Comparison of ENCODE assay signal across 8 mouse cellular contexts in genomic region chr11:121204161-121205006, GRCm38 (mm10). TPM values are rescaled to one million over a fixed set of nuclear protein-coding genes. Genes with fewer than 3 reads are reported as not detected.
DNase-seq lines count a peak whose midpoint lies in the region; ATAC-seq and TF ChIP-seq lines count a peak whose summit lies in the region.

Gene Hexdc, plus strand, starts transcription at chr11:121204433.
Gene Ogfod3, minus strand, starts transcription at chr11:121204711.

- peaks cover 0 to 2% of the 10 kb centered on the region in 2 experiments; a peak in 1 of 4 replicates for H3K4me1 ChIP-seq in ES-E14 (ENCODE audit: control insufficient read depth in 2 of 2, insufficient read depth in 2 of 2, low read length in 2 of 2, poor library complexity in 1 of 2)
- peaks cover 16% of the 10 kb centered on the region for H3K4me1 ChIP-seq in forebrain, embryonic 15.5 days
- no peaks in the 10 kb centered on the region; the same call in 1 of the 2 replicates for H3K4me1 ChIP-seq in lung, adult 2 months (ENCODE audit: control insufficient read depth, insufficient read depth, low read length)

- WGBS in forebrain, embryonic 15.5 days = under 1% methylated on average over 70 of the region's 70 CpGs
- under 1% methylated on average over 69 of the region's 70 CpGs for WGBS in lung, adult 2 months

- peak within 1 kb of the TSS; percentile 94 to 98 for H3K4me3 ChIP-seq in ES-E14 (ENCODE audit: insufficient read depth in 1 of 2, low read depth in 1 of 2, low read length in 2 of 2, poor library complexity in 1 of 2, severe bottlenecking in 1 of 2)
- H3K4me3 ChIP-seq in forebrain, embryonic 15.5 days = peak within 1 kb of the TSS; percentile 77
- peak within 1 kb of the TSS; percentile 95 for H3K4me3 ChIP-seq in lung, adult 2 months (replicated peaks; ENCODE audit: extremely low read depth, low read depth, low read length)

- no peaks in the 10 kb centered on the region for H3K27me3 ChIP-seq in forebrain, embryonic 15.5 days

- H3K36me3 ChIP-seq in ES-E14 (ENCODE audit: control insufficient read depth, insufficient read depth, low read length, poor library complexity, severe bottlenecking) = no peaks in the 10 kb centered on the region; the same call in 1 of the 2 replicates
- peaks cover 11% of the 10 kb centered on the region; the same call in 1 of the 2 replicates for H3K36me3 ChIP-seq in forebrain, embryonic 15.5 days

- H3K4me2 ChIP-seq in forebrain, embryonic 15.5 days (replicated peaks) = peak within 1 kb of the TSS; percentile 82

- peak; percentile 98 for DNase-seq in ES-E14 (ENCODE audit: low read depth, low spot score)
- DNase-seq in cerebellum, adult 11-12 months = peak; percentile 95
- peak; percentile 82 for DNase-seq in heart, postnatal 25 days (ENCODE audit: low spot score)
- peak; percentile 90 to 92 for DNase-seq in layer of hippocampus, adult 18-20 months (ENCODE audit: low spot score in 2 of 2)
- DNase-seq in lung, adult 2 months = peak; percentile 96
- peak; percentile 88 to 93 for DNase-seq in thymus, adult 18-20 months

- in situ Hi-C loops in ES-E14 (cut with MboI; ENCODE audit: low sequenced_read_pairs in 2 of 2, unreplicated experiment in 2 of 2) = no loop called here

- no peak for TF ChIP-seq CTCF in lung, adult 2 months (IDR thresholded peaks at IDR 0.05; ENCODE audit: insufficient read depth, low read length)

- TF ChIP-seq POLR2A in lung, adult 2 months (IDR thresholded peaks at IDR 0.05; ENCODE audit: borderline replicate concordance, extremely low read depth, low read depth, low read length) = peak; percentile 74; the same call in 1 of the 2 replicates

- intact Hi-C loops in heart, postnatal 25 days (cut with DNase I) = loop anchor here (2.0 to 5.0 kb wide), 3 partner anchors 24 to 187 kb away; partner anchors contain the start of genes Cybc1 and Sectm1b

- H3K9me3 ChIP-seq in ES-E14 (ENCODE audit: control insufficient read depth, insufficient read depth, low read depth, low read length) = no peaks in the 10 kb centered on the region
- H3K9me3 ChIP-seq in forebrain, embryonic 15.5 days = no peaks in the 10 kb centered on the region

- H3K27ac ChIP-seq in ES-E14 (ENCODE audit: insufficient read depth, low read depth, low read length, poor library complexity, severe bottlenecking) = no peak within 1 kb of the TSS
- peak within 1 kb of the TSS; percentile 90 for H3K27ac ChIP-seq in forebrain, embryonic 15.5 days (replicated peaks)

- peak within 1 kb of the TSS; percentile 97 for H3K9ac ChIP-seq in ES-E14 (ENCODE audit: insufficient read depth, low read depth, low read length, poor library complexity, severe bottlenecking)
- H3K9ac ChIP-seq in forebrain, embryonic 15.5 days (replicated peaks) = peak within 1 kb of the TSS; percentile 89

- ATAC-seq in forebrain, embryonic 15.5 days (replicated peaks) = peak; percentile 98
- ATAC-seq in neutrophil, adult 5-6 weeks (ENCODE audit: extremely low read depth, insufficient number of reproducible peaks, low FRiP score, poor library complexity, severe bottlenecking) = peak; percentile 93

TF ChIP-seq in ES-E14, 5 proteins besides CTCF, POLR2A, EP300 and RAD21:
- TF ChIP-seq CHD2 (IDR thresholded peaks at IDR 0.05; ENCODE audit: low read depth, low read length) (no peak), HCFC1 (IDR thresholded peaks at IDR 0.05; ENCODE audit: borderline replicate concordance, insufficient read depth, low read length) (peak; percentile 57; the same call in 1 of the 2 replicates)

RNA-seq across cellular contexts. Expression of gene Hexdc, which starts in this region (rescaled TPM):
- total RNA-seq in ES-E14 (2012; rRNA removed) = 13.3 and 15.5 TPM in 2 replicates
- polyA plus RNA-seq in forebrain, embryonic 15.5 days (2015; fragmentation: Nextera tagmentation; extraction: Ambion mirVana) = 14.3 and 17.1 TPM in 2 replicates
- total RNA-seq in heart, postnatal 25 days (2021) = 10 to 100 TPM; 10.2 to 11.0 TPM
- 10 to 100 TPM; 20.6 to 21.0 TPM for total RNA-seq in layer of hippocampus, adult 18-20 months (2021)
- 13.4 and 13.9 TPM in 2 replicates for polyA plus RNA-seq in lung, adult 2 months (2012; rRNA removed)
- 11.5 and 17.3 TPM in 2 replicates for total RNA-seq in neutrophil, adult 5-6 weeks (2017)

RNA-seq across cellular contexts. Expression of gene Ogfod3, which starts in this region (rescaled TPM):
- 16.3 and 23.2 TPM in 2 replicates for total RNA-seq in ES-E14 (2012; rRNA removed)
- 14.4 and 16.7 TPM in 2 replicates for polyA plus RNA-seq in forebrain, embryonic 15.5 days (2015; fragmentation: Nextera tagmentation; extraction: Ambion mirVana)
- 10 to 100 TPM; 14.5 to 14.6 TPM for total RNA-seq in heart, postnatal 25 days (2021)
- total RNA-seq in layer of hippocampus, adult 18-20 months (2021) = 1 to 10 TPM; 7.4 to 7.7 TPM
- 11.5 and 14.1 TPM in 2 replicates for polyA plus RNA-seq in lung, adult 2 months (2012; rRNA removed)
- total RNA-seq in neutrophil, adult 5-6 weeks (2017) = 5.4 and 6.6 TPM in 2 replicates
